Comparison of ENCODE assay signal across 9 mouse cellular contexts in genomic region chr4:98436664-98437363, GRCm38 (mm10). TPM values are rescaled to one million over a fixed set of nuclear protein-coding genes. Genes with fewer than 3 reads are reported as not detected.
A peak's percentile ranks its signal among the peaks of the same experiment; 100 is the strongest.
DNase-seq lines count a peak whose midpoint lies in the region; ATAC-seq and TF ChIP-seq lines count a peak whose summit lies in the region.
"Had no signal": no experiment of that assay in that cellular context is flagged by ENCODE, and none has a peak within 500 bp of the region (broad histone marks: within the 10 kb centered on the region; RNA-seq: fewer than 3 reads in every experiment).

No protein-coding gene starts in this region.

- H3K9ac ChIP-seq in liver, embryonic 15.5 days: no peak overlapping the region
- no peak overlapping the region for H3K9ac ChIP-seq in midbrain, embryonic 11.5 days (ENCODE audit: low read length)
- H3K9ac ChIP-seq: lung, embryonic 14.5 days had no signal

- peak overlapping the region; percentile 45 for H3K4me2 ChIP-seq in liver, embryonic 15.5 days
- H3K4me2 ChIP-seq in midbrain, embryonic 11.5 days: no peak overlapping the region
- H3K4me2 ChIP-seq: lung, embryonic 14.5 days had no signal

- peaks cover 1% of the 10 kb centered on the region for H3K36me3 ChIP-seq in kidney, adult 2 months (ENCODE audit: control insufficient read depth, insufficient read depth, low read length)
- no peaks in the 10 kb centered on the region for H3K36me3 ChIP-seq in liver, embryonic 15.5 days (replicated peaks)
- H3K36me3 ChIP-seq in midbrain, embryonic 11.5 days (ENCODE audit: control insufficient read depth, insufficient read depth, low read length): no peaks in the 10 kb centered on the region

- ATAC-seq in common myeloid progenitor, adult 5-6 weeks (replicated peaks; ENCODE audit: low read depth, poor library complexity, severe bottlenecking): peak; percentile 91
- no peak for ATAC-seq in liver, embryonic 15.5 days (ENCODE audit: insufficient read depth)
- ATAC-seq in midbrain, embryonic 11.5 days (ENCODE audit: low FRiP score): no peak

- peak overlapping the region; percentile 38 for H3K4me3 ChIP-seq in kidney, adult 2 months (ENCODE audit: insufficient read depth, low read depth, low read length)
- H3K4me3 ChIP-seq in liver, embryonic 15.5 days (replicated peaks): peak overlapping the region; percentile 39
- H3K4me3 ChIP-seq in midbrain, embryonic 11.5 days (ENCODE audit: low read depth, low read length): no peak overlapping the region

- TF ChIP-seq POLR2A in kidney, adult 2 months (IDR thresholded peaks at IDR 0.05; ENCODE audit: low read depth, low read length): no peak

- 45% methylated on average over 12 of the region's 12 CpGs for WGBS in kidney, adult 2 months
- WGBS in liver, embryonic 15.5 days (ENCODE audit: insufficient replicate concordance): 16% methylated on average over 12 of the region's 12 CpGs
- WGBS in midbrain, embryonic 11.5 days: 80% methylated on average over 12 of the region's 12 CpGs

- intact Hi-C loops in gastrocnemius, postnatal 36 days (cut with DNase I): no loop called here

- H3K9me3 ChIP-seq in liver, embryonic 15.5 days (replicated peaks): no peaks in the 10 kb centered on the region
- no peaks in the 10 kb centered on the region for H3K9me3 ChIP-seq in midbrain, embryonic 11.5 days (ENCODE audit: control insufficient read depth, low read length)

- no peak for TF ChIP-seq CTCF in kidney, adult 2 months (conservative IDR thresholded peaks at IDR 0.05; ENCODE audit: insufficient read depth, insufficient read length, low read depth, low read length)

- no peak overlapping the region for H3K27ac ChIP-seq in kidney, adult 2 months (ENCODE audit: insufficient read depth, low read depth, low read length)
- no peak overlapping the region for H3K27ac ChIP-seq in liver, embryonic 15.5 days (replicated peaks)
- H3K27ac ChIP-seq in midbrain, embryonic 11.5 days (ENCODE audit: low read depth, low read length): no peak overlapping the region

- H3K4me1 ChIP-seq in kidney, adult 2 months (ENCODE audit: control insufficient read depth, insufficient read depth, low read length): no peaks in the 10 kb centered on the region
- H3K4me1 ChIP-seq in liver, embryonic 15.5 days (replicated peaks): no peaks in the 10 kb centered on the region; the same call in 1 of the 2 replicates
- H3K4me1 ChIP-seq in midbrain, embryonic 11.5 days (ENCODE audit: control insufficient read depth, insufficient read depth, low read length): no peaks in the 10 kb centered on the region

- H3K27me3 ChIP-seq in kidney, adult 2 months (replicated peaks; ENCODE audit: control insufficient read depth, insufficient read depth, low read length): no peaks in the 10 kb centered on the region
- H3K27me3 ChIP-seq in liver, embryonic 15.5 days: no peaks in the 10 kb centered on the region
- no peaks in the 10 kb centered on the region for H3K27me3 ChIP-seq in midbrain, embryonic 11.5 days (ENCODE audit: control insufficient read depth, insufficient read depth, low read length)

- no peak for DNase-seq in kidney, adult 2 months
- DNase-seq in kidney, adult 11 months: no peak
- DNase-seq in spleen, postnatal 4 days (ENCODE audit: low spot score in 2 of 2): peak; percentile 29 to 66
- DNase-seq in midbrain, embryonic 11.5 days (ENCODE audit: low spot score, missing footprints): no peak
- no peak for DNase-seq in cerebellum, postnatal 10 days
- DNase-seq in gastrocnemius, postnatal 36 days: no peak
- DNase-seq: lung, embryonic 14.5 days had no signal

RNA-seq across cellular contexts. Expression of gene Patj, which starts 41.2 kb away (rescaled TPM):
- polyA plus RNA-seq in kidney, adult 2 months (2012; rRNA removed): 24.4 and 25.3 TPM in 2 replicates
- total RNA-seq in common myeloid progenitor, adult 5-6 weeks (2017): 7.8 and 12.5 TPM in 2 replicates
- 2.2 and 2.9 TPM in 2 replicates for polyA plus RNA-seq in liver, embryonic 15.5 days (2015; fragmentation: Nextera tagmentation; extraction: Ambion mirVana)
- 7.3 and 7.4 TPM in 2 replicates for polyA plus RNA-seq in midbrain, embryonic 11.5 days (2014; fragmentation: Nextera tagmentation; extraction: Ambion mirVana)
- total RNA-seq in gastrocnemius, postnatal 36 days (2021): 1 to 10 TPM; 2.1 to 3.1 TPM

RNA-seq across cellular contexts. Expression of gene Tm2d1, which starts 53.7 kb away (rescaled TPM):
- 24.3 and 29.7 TPM in 2 replicates for polyA plus RNA-seq in kidney, adult 2 months (2012; rRNA removed)
- total RNA-seq in common myeloid progenitor, adult 5-6 weeks (2017): 16.3 and 26.7 TPM in 2 replicates
- 26.6 and 30.7 TPM in 2 replicates for polyA plus RNA-seq in liver, embryonic 15.5 days (2015; fragmentation: Nextera tagmentation; extraction: Ambion mirVana)
- 98.4 and 106 TPM in 2 replicates for polyA plus RNA-seq in midbrain, embryonic 11.5 days (2014; fragmentation: Nextera tagmentation; extraction: Ambion mirVana)
- 10 to 100 TPM; 29.9 to 32.1 TPM for total RNA-seq in gastrocnemius, postnatal 36 days (2021)

Comparison
In these comparisons a context has a peak if more than half of its experiments do, and no peak if none do; other contexts are left out.
1. DNase-seq: peak in spleen, postnatal 4 days (2 of 2); none in kidney, adult 2 months (single experiment), kidney, adult 11 months (single experiment), midbrain, embryonic 11.5 days (single experiment), cerebellum, postnatal 10 days (0 of 2) and gastrocnemius, postnatal 36 days (0 of 2).